Mouse (Mus musculus) neural tube, embryonic 15.5 days (tissue): ENCODE results near the gene Adra1b. TPM values are rescaled to one million over a fixed set of nuclear protein-coding genes. Genes with fewer than 3 reads are reported as not detected.

Experiments
- ATAC-seq: fragments of 200-750 bp; cut with Nextera tagmentation; 2 replicates; pipeline ENCODE4 v1.8.0; 2017; ENCODE audit warnings: mild to moderate bottlenecking, moderate TSS enrichment, moderate library complexity; ENCODE audit not compliant: low FRiP score
- H3K27ac ChIP-seq: fragments of 300-500 bp; sonication (generic); replicated peaks from 2 replicates; pipeline ENCODE4 v1.5.1; 2015; ENCODE audit warnings: mild to moderate bottlenecking, inconsistent platforms
- H3K27me3 ChIP-seq: fragments of 300-500 bp; sonication (generic); replicated peaks from 2 replicates; pipeline ENCODE4 v1.6.1; 2015; ENCODE audit warnings: inconsistent platforms
- H3K36me3 ChIP-seq: fragments of 300-500 bp; sonication (generic); 2 replicates; pipeline ENCODE4 v1.6.1; 2015; ENCODE audit warnings: inconsistent platforms
- H3K4me1 ChIP-seq: fragments of 300-500 bp; sonication (generic); 2 replicates; pipeline ENCODE4 v1.6.1; 2015; ENCODE audit warnings: inconsistent platforms
- H3K4me2 ChIP-seq: fragments of 300-500 bp; sonication (generic); 2 replicates; pipeline ENCODE4 v1.6.1; 2015; ENCODE audit warnings: inconsistent platforms, mild to moderate bottlenecking, moderate library complexity
- H3K4me3 ChIP-seq: fragments of 300-500 bp; sonication (generic); replicated peaks from 2 replicates; pipeline ENCODE4 v1.5.1; 2015; ENCODE audit warnings: mild to moderate bottlenecking, inconsistent platforms
- H3K9ac ChIP-seq: fragments of 300-500 bp; sonication (generic); replicated peaks from 2 replicates; pipeline ENCODE4 v1.6.1; 2015; ENCODE audit warnings: mild to moderate bottlenecking, inconsistent platforms
- H3K9me3 ChIP-seq: fragments of 300-500 bp; sonication (generic); replicated peaks from 2 replicates; pipeline ENCODE4 v1.6.1; 2016; ENCODE audit warnings: inconsistent platforms
- WGBS: fragments of 180-500 bp; shearing (Covaris S2); methylation state at CpG from one replicate; pipeline ENCODE4 v1.1.7; 2015; ENCODE audit warnings: mixed read lengths; 5-methylcytosine and 5-hydroxymethylcytosine counted together
- polyA plus RNA-seq: library from polyadenylated mRNA; unstranded; fragments of >200 nt; fragmentation: Nextera tagmentation; extraction: Ambion mirVana; gene quantifications from 2 replicates; pipeline ENCODE4 v1.2.1, GENCODE M21; 2015

Gene Adra1b
- polyA plus RNA-seq, 1 experiment from 2014 or later, result 16.4 TPM

DNA sequence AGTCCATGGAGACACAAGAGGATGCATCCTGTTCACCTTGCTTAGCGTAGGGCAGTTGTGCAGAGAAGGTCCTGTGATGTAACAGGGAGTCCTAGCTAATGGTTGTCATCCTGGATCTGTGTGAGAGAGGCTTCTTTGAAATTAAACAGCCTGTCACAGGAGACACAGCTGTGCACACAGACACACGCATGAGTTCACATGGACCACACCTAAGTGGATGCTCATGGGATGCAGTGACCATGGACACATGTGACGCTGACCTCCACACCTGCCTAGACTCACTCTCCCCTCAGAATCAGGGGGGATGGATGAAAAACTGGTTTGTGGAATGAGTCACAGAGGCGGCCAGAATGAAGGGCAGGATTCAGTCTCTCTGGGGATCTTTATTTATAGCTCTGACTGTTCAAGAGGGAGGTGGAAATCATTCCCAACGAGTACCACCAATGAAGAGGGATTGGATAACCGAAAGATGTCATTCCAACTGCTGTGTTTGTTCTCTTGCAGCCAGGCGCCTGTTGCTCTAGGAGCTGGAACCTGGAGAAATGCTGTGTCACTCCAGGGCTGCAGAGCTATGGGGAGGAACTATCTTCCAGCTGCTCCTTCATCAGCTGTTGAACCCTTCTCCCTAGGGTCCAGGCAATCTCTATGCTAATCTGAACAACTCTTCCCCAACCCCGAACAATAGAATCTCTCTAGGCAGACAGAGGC lies 11.6 kb downstream of the Adra1b start:
- no peak overlapping the region for H3K9ac ChIP-seq
- no peak overlapping the region for H3K4me3 ChIP-seq
- H3K36me3 ChIP-seq, result no peaks in the 10 kb centered on the region
- no peaks in the 10 kb centered on the region; the same call in 1 of the 2 replicates for H3K4me1 ChIP-seq
- no peak overlapping the region for H3K27ac ChIP-seq
- no peaks in the 10 kb centered on the region for H3K27me3 ChIP-seq
- WGBS, result 69% methylated on average over 8 of the region's 8 CpGs
- ATAC-seq, result no peak
- no peaks in the 10 kb centered on the region for H3K9me3 ChIP-seq
- no peak overlapping the region for H3K4me2 ChIP-seq

DNA sequence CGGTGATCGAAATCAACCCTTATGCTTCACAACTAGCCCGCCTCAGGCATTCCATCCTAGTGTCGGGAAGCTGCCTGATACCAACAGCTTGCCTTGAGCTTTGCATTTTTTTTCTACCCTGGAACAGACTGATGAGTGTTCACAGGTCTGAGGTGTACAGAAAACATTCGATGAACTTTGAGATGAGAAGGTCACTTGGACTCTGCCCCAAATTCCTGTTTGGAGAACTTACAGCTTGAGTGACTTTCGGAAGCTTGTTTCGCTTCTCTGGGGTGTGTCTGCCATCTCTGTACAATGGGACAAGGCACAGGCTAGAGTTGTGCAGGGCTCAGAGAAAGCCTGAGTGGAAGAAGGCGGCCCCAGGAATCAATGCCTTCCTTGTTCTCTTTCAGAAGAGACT lies 12.3 kb downstream of the Adra1b start:
- no peak for ATAC-seq
- Histone ChIP-seq H3K36me3 (no peaks in the 10 kb centered on the region), H3K9ac (no peak overlapping the region), H3K27ac (no peak overlapping the region), H3K9me3 (no peaks in the 10 kb centered on the region), H3K4me2 (no peak overlapping the region), H3K27me3 (no peaks in the 10 kb centered on the region), H3K4me1 (no peaks in the 10 kb centered on the region; the same call in 1 of the 2 replicates), H3K4me3 (no peak overlapping the region)
- WGBS, result 89% methylated on average over 8 of the region's 8 CpGs

DNA sequence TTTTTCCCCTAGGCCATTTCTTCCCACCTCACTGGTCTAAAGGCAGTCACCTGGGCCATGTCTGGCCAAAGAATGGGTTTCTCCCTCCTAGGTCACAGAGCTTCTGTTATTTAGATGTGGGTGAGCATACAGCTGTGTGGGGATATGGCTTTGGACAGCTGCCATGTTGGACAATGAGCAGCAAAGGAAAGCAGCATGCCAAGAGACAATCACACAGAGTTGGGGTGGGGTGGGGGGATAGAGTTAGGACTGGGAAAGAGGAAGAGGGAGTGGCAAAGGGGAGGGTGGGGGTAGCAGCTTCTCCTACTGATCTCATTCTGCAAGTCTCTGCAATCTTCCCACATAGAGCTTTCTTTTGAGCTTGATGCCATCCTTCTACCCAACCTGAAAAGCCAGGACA lies 13.4 kb downstream of the Adra1b start:
- H3K4me3 ChIP-seq, result no peak overlapping the region
- H3K9me3 ChIP-seq, result no peaks in the 10 kb centered on the region
- no peak overlapping the region for H3K27ac ChIP-seq
- H3K36me3 ChIP-seq, result no peaks in the 10 kb centered on the region
- no peak for ATAC-seq
- H3K4me2 ChIP-seq, result no peak overlapping the region
- no peaks in the 10 kb centered on the region; the same call in 1 of the 2 replicates for H3K4me1 ChIP-seq
- no peaks in the 10 kb centered on the region for H3K27me3 ChIP-seq
- H3K9ac ChIP-seq, result no peak overlapping the region

DNA sequence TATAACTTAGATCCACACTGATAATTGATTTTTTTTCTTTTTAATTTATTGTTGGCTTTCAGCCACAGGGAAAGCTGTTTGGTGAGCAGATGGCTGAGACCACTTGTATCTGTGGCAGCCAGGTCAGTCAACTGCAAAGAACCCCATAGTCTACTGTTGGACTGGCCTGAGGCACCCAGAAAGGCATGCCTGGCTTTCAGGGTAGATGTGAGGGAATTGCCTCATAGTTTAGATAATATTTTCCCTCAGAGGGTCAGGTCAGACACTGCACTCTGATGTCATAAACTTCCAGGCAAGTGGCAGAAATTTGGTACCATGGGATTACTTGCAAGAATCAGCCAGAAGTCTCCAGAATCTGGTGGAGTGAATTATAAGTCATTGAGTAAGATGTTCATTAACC lies 16.5 kb downstream of the Adra1b start:
- H3K9ac ChIP-seq, result no peak overlapping the region
- H3K9me3 ChIP-seq, result no peaks in the 10 kb centered on the region
- ATAC-seq, result no peak
- H3K27ac ChIP-seq, result no peak overlapping the region
- H3K36me3 ChIP-seq, result no peaks in the 10 kb centered on the region
- no peaks in the 10 kb centered on the region; the same call in 1 of the 2 replicates for H3K4me1 ChIP-seq
- no peaks in the 10 kb centered on the region for H3K27me3 ChIP-seq
- no peak overlapping the region for H3K4me3 ChIP-seq
- no peak overlapping the region for H3K4me2 ChIP-seq

DNA sequence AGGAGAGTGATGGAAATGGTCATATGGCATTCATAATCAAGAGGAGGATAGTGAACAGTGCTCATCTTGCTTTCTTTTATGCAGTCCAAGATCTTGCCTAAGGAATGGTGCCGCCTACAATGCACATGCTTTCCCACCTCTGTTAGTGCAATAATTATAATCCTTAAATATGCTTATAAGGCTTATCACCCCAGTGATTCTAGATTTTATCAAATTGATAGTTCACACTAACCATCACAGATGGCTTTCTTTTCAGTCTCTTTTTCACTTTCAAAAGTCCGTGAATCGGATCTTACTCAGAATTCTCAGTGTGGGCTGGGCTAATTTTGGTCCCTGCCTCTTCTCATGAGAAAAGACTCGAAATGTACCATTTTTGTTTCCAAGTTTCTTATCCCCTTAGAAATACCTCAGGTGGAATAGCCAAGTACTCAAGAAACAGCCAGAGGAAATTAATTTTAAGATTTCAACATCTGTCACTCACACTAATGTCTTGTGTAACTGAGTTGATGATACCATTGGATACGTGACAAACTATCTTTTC lies 17.3 kb downstream of the Adra1b start:
- ATAC-seq, result no peak
- Histone ChIP-seq H3K9me3 (no peaks in the 10 kb centered on the region), H3K27ac (no peak overlapping the region), H3K4me1 (no peaks in the 10 kb centered on the region), H3K9ac (no peak overlapping the region), H3K4me2 (no peak overlapping the region), H3K27me3 (no peaks in the 10 kb centered on the region), H3K4me3 (no peak overlapping the region), H3K36me3 (no peaks in the 10 kb centered on the region)
- WGBS, result 94% methylated on average over 5 of the region's 5 CpGs

DNA sequence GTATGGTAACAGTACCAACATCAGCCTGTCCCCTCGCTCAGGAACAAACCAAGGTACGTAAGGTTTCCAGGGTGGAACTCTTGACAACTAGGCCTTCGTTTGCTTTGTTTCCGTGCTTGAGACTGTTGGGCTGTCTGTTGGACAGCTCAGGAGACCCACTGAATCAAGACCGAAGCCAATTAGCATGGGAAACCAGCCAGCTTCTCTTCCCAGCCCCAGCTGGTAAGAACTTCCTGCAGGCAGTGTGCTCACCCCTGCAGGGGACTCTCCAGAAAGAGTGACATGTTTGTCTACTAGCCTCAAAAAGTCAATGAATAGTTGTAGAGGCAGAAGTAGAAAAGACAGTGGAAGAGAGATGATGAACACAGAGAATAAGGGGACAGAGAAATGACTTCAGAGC lies 23.8 kb downstream of the Adra1b start:
- 72% methylated on average over 5 of the region's 5 CpGs for WGBS
- no peak for ATAC-seq

DNA sequence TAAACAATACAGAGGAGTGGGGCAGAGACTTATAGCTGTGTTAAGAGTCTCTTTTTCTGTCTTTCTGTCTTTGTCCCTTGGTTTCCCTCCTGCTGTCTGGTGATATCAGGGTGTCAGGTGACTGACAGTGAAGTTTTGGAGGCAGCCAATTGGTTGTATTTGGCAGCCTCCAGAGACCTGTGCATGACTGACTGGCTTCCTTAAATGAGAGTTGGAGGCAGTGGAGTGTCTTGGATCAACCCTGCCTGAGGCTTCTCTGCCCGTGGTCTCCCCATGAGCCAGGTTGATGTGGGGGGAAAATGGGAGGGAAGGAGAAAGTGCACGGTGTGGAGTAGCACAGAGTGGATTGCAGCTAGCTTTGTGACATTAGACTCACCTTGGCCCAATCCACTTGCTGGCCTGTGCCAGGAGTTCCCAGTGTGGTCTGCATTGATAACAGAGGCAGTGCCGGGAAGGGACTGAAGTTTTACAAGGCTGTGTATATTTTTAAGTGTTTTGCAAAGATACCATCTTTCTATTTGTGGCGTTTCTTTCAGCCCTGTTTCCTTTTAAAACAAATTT lies 33.2 kb downstream of the Adra1b start:
- Histone ChIP-seq H3K4me1 (no peaks in the 10 kb centered on the region), H3K9ac (no peak overlapping the region), H3K27me3 (no peaks in the 10 kb centered on the region), H3K4me3 (no peak overlapping the region), H3K27ac (no peak overlapping the region), H3K4me2 (no peak overlapping the region), H3K9me3 (no peaks in the 10 kb centered on the region), H3K36me3 (no peaks in the 10 kb centered on the region)
- WGBS, result 74% methylated on average over 4 of the region's 4 CpGs
- ATAC-seq, result no peak

More for the DNA sequence above, 23.8 kb downstream of the Adra1b start:
- H3K4me2 ChIP-seq, result no peak overlapping the region
- no peaks in the 10 kb centered on the region for H3K9me3 ChIP-seq
- no peaks in the 10 kb centered on the region for H3K4me1 ChIP-seq
- no peak overlapping the region for H3K4me3 ChIP-seq
- H3K27me3 ChIP-seq, result no peaks in the 10 kb centered on the region
- H3K36me3 ChIP-seq, result no peaks in the 10 kb centered on the region
- no peak overlapping the region for H3K27ac ChIP-seq
- H3K9ac ChIP-seq, result no peak overlapping the region

DNA sequence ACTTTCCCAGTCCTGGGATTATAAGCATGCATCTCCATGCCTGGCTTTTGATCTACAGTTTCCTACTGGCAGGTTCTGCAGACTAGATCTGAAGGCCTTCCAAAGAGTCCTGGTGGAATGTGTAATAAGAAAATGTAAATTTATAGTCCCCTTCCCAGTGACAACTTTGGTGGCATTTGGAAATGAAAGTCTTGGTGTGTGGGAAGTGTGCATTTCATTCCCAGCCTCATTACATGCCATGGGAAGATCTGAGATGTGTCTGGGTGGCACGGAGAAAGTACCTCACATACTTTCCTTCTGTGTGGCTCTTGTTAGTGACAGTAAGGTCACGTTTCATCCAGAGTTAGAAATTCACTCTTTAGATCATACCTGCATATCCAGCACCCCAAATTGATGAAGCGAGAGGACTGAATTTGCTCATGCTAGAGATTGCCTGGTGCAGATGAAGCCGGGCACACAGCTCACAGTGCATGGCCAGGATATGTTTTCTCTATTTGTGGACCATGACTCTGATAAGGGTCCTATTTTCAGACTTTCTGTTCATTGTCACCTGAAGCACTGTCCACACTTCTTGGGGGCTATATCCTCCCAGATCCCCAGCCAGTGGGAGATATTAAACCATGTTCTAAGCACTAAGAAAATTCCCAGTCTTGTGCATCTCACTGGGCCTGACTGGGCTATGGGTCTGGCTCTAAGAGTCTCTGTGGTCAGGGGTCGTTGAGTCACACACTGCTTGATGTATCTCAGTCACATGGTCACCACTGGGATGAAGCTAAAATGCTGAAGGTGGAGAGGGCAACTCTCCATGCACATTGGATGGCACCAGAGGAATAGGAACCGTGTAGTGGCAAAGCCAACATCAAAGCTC lies 35.5 kb downstream of the Adra1b start:
- Histone ChIP-seq H3K9me3 (no peaks in the 10 kb centered on the region), H3K4me2 (no peak overlapping the region), H3K4me1 (no peaks in the 10 kb centered on the region), H3K36me3 (no peaks in the 10 kb centered on the region), H3K4me3 (no peak overlapping the region), H3K27ac (no peak overlapping the region), H3K27me3 (no peaks in the 10 kb centered on the region), H3K9ac (no peak overlapping the region)
- no peak for ATAC-seq
- 84% methylated on average over 6 of the region's 6 CpGs for WGBS

DNA sequence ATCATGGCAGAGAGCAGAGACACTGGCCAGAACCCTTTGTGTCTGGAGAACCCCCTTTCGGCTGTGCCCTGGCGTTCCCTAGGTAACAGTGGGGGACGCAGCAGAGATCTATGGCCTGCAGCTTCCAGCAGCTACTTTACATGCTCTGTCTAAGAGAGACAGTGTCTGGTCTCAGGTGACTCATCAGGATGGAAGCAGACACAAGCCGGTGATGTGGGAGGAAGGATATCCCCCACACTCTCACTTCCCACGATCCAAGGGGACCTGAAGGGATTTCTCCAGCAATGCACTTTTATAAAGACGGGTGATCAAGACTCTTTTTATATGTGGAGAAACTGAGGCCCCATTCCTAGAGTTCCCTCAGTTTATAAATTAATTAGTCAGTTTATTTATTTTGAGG lies 48.0 kb downstream of the Adra1b start:
- H3K4me3 ChIP-seq, result no peak overlapping the region
- no peaks in the 10 kb centered on the region for H3K4me1 ChIP-seq
- no peaks in the 10 kb centered on the region for H3K27me3 ChIP-seq
- no peaks in the 10 kb centered on the region for H3K9me3 ChIP-seq
- no peak overlapping the region for H3K27ac ChIP-seq
- WGBS, result 57% methylated on average over 6 of the region's 6 CpGs
- no peak for ATAC-seq
- H3K9ac ChIP-seq, result no peak overlapping the region
- no peak overlapping the region for H3K4me2 ChIP-seq
- no peaks in the 10 kb centered on the region for H3K36me3 ChIP-seq

DNA sequence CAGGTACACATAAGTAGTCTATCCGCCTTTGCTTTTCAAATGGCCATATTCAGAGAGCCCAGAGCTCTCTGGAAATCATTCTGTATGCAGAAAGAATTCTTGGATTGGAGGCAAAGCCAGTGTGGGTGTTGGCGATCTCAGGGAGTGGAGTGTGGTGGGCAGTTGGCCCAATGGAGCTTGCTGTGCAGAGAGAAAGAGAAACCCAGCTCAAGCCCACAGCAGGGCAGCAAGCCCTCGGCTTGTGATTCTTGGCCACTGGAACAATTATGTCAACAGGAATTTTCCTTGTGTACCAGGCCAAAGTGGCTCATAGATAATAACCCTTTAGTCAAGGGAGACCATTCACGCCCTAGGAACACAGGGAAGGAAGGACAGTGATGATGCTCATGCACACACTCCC lies 53.0 kb downstream of the Adra1b start:
- Histone ChIP-seq H3K27me3 (no peaks in the 10 kb centered on the region), H3K4me3 (no peak overlapping the region), H3K4me1 (no peaks in the 10 kb centered on the region), H3K27ac (no peak overlapping the region), H3K4me2 (no peak overlapping the region), H3K36me3 (no peaks in the 10 kb centered on the region), H3K9me3 (no peaks in the 10 kb centered on the region), H3K9ac (no peak overlapping the region)
- ATAC-seq, result no peak
- 87% methylated on average over 4 of the region's 4 CpGs for WGBS

DNA sequence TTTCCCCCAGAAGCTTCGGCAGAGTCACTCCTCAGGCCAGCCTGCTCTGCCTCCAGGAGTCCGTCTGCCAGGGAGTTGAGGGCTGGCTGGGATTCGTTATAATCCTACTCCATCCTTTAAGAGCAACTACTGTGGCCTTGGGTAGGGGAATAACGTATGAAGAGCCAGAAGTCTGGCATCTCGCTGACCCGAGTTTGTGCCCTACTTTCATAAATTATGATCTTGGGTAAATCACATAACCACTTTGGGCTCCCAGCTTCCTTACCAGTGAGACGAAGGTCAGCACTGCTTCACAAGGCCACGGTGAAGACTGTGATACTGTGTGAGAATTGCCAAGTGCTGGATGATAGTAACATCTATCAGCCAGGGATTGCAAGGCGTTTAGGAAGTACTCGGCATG lies 59.4 kb downstream of the Adra1b start:
- WGBS, result 77% methylated on average over 10 of the region's 10 CpGs
- ATAC-seq, result no peak
- no peaks in the 10 kb centered on the region for H3K9me3 ChIP-seq

More for the DNA sequence above, 59.4 kb downstream of the Adra1b start:
- Histone ChIP-seq H3K36me3 (no peaks in the 10 kb centered on the region), H3K4me2 (no peak overlapping the region), H3K27me3 (0 out of 2 replicates have a peak, but pooled peaks cover 3% of the 10 kb centered on the region), H3K27ac (no peak overlapping the region), H3K4me1 (peaks cover 3% of the 10 kb centered on the region), H3K4me3 (no peak overlapping the region), H3K9ac (no peak overlapping the region)
